Mouse (Mus musculus) activated CD4-positive, CD25-positive, alpha-beta regulatory T cell, adult 9 weeks (primary cell): ENCODE measurements around the gene Gm29427. TPM values are rescaled to one million over a fixed set of nuclear protein-coding genes. Genes with fewer than 3 reads are reported as not detected.

Experiments used
- polyA plus RNA-seq: library from polyadenylated mRNA; unstranded; fragments of 100-300 nt; shearing (Covaris generic); gene quantifications from one replicate; pipeline ENCODE4 v1.2.1, GENCODE M21; 2017

Gm29427 gene
- not detected for polyA plus RNA-seq

DNA sequence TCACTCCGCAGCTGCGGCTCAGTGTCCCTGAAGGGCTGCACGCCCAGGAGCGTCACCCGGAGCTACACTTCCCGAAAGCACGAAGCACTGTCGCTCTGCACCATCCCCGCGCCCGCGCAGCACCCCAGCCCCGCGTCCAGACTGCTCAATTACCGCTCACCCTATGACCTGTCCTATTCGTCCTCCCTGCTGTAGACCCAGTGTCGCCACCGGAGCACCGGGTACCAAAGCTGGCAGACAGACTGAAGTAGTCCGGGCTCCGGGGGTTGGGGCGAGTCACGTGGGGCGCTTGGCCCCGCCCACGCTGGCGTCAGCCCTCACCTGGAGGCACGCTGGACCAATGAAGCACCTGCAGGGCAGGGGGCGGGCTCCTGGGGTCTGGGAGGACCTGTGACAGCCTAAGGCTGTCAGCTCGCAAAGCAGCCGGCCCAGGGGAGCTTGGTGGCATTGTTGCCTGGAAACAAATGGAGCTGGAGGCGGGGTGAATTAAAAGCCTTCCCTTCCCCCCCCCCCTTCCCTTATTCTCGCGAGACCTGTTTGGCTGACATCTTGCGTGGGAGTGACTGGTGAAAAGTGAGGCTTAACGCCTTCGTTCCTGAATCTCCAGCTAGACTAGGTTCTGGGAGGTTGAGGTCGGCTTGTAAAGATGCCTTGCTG lies at the start of gene Gm29427:
Gm29427 (minus strand) TSS at position 239 of the 657 bp plus-strand sequence.

GRCm38 (mm10) chr1:130731741-130732337 lies 16.2 kb upstream of the Gm29427 start, which contains the start of gene AA986860:
AA986860 (plus strand) TSS chr1:130731976.

DNA sequence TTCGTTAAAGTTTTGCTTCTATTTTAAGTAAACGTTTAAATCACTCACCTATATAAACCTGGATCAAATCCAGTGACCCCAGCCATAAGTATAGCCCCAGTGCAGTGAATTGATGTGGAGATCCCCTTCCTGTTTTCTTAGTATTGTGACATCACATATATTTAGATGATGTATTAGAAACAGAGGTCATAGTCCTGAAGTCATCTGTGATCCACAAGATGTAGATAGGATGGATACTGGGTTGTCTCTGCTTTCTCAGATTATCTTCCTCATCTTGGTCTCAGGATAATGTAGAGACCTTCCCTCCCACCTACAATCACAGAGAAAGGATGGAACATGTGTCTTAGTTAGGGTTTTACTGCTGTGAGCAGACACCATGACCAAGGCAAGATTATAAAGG lies 13.6 kb upstream of the Gm29427 start, which contains the start of gene Pfkfb2:
Pfkfb2 (minus strand) TSS at position 101 of the 400 bp plus-strand sequence.

GRCm38 (mm10) chr1:130717291-130717871 lies 1.8 kb upstream of the Gm29427 start, which contains the start of gene Yod1:
Yod1 (plus strand) TSS chr1:130717327.

DNA sequence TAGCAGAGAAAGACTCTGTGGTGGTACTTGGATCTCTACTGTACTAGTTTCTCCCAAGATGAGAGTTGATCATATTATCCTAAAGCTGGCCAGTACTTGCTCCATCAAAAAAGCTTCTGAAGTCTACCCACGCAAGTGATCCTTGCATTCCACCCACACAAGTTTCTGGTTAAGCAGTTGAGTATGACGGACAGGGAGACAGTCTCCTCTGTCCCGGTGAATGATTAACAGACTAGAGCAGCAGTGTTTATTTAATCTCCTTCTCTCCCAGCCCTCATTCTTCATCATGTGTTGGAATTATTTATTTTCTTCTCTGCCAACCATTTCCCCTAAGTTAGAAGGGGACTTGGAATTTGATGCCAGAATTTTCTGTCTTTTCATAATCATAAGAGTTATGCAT lies 54.1 kb downstream of the Gm29427 start, which contains the start of gene C4bp:
C4bp (minus strand) TSS at position 179 of the 400 bp plus-strand sequence.

GRCm38 (mm10) chr1:130629521-130629920 lies 86.1 kb downstream of the Gm29427 start, which contains the start of gene Zp3r:
Zp3r (minus strand) TSS chr1:130629621.

Other genes with a start within 250 kb of the Gm29427 start
- not detected for gene Zp3r, start 86.2 kb downstream of the Gm29427 start, polyA plus RNA-seq
- not detected for gene C4bp, start 54.2 kb downstream of the Gm29427 start, polyA plus RNA-seq
- 5.8 TPM for gene Yod1, start 1.5 kb upstream of the Gm29427 start, polyA plus RNA-seq
- 4.9 TPM for gene Pfkfb2, start 13.5 kb upstream of the Gm29427 start, polyA plus RNA-seq
- 0.45 TPM for gene AA986860, start 16.2 kb upstream of the Gm29427 start, polyA plus RNA-seq
- 0.32 TPM for gene Fcamr, start 85.1 kb upstream of the Gm29427 start, polyA plus RNA-seq
- 0.26 TPM for gene Pigr, start 110.9 kb upstream of the Gm29427 start, polyA plus RNA-seq
- 4.7 TPM for gene Fcmr, start 149.9 kb upstream of the Gm29427 start, polyA plus RNA-seq
- not detected for gene Il24, start 171.7 kb upstream of the Gm29427 start, polyA plus RNA-seq
- gene Il20, start 195.7 kb upstream of the Gm29427 start, polyA plus RNA-seq, result not detected
- not detected for gene Il19, start 224.3 kb upstream of the Gm29427 start, polyA plus RNA-seq